Mouse (Mus musculus) neural tube, embryonic 11.5 days (tissue): ENCODE measurements at regions not wholly inside any gene's neighbourhood (a gene's known extent, or its start where the extent isn't known, plus 50 kb on each side); places are given as distances from the start of the nearest gene placed in this dataset.
"Not testable (repeated sequence)": the region's sequence is repeated elsewhere in the genome, so short reads cannot be mapped to it uniquely, and the experiment has no call there.

Source experiments
- ATAC-seq: fragments of 200-750 bp; cut with Nextera tagmentation; 2 replicates; pipeline ENCODE4 v1.8.0; 2017; ENCODE audit warnings: moderate number of reproducible peaks, mild to moderate bottlenecking, moderate TSS enrichment, moderate library complexity; ENCODE audit not compliant: insufficient read depth, low FRiP score, low TSS enrichment
- DNase-seq: peaks from one replicate; pipeline ENCODE4 v3.0.0-alpha.2; 2015; ENCODE audit warnings: low spot score
- H3K27ac ChIP-seq: fragments of 300-500 bp; sonication (generic); 2 replicates; pipeline ENCODE4 v1.5.1; 2014; ENCODE audit warnings: low read depth, mild to moderate bottlenecking, low read length
- H3K27me3 ChIP-seq: fragments of 300-500 bp; sonication (generic); 2 replicates; pipeline ENCODE4 v1.6.1; 2014; ENCODE audit warnings: mild to moderate bottlenecking, low read length, mixed read lengths; ENCODE audit not compliant: control insufficient read depth, insufficient read depth
- H3K36me3 ChIP-seq: fragments of 300-500 bp; sonication (generic); 2 replicates; pipeline ENCODE4 v1.6.1; 2014; ENCODE audit warnings: mild to moderate bottlenecking, low read length, moderate library complexity, mixed read lengths; ENCODE audit not compliant: control insufficient read depth, insufficient read depth
- H3K4me1 ChIP-seq: fragments of 300-500 bp; sonication (generic); 2 replicates; pipeline ENCODE4 v1.6.1; 2014; ENCODE audit warnings: low read length, mixed read lengths; ENCODE audit not compliant: control insufficient read depth, insufficient read depth
- H3K4me2 ChIP-seq: fragments of 300-500 bp; sonication (generic); 2 replicates; pipeline ENCODE4 v1.6.1; 2014; ENCODE audit warnings: low read depth, mild to moderate bottlenecking, moderate library complexity
- H3K4me3 ChIP-seq: fragments of 300-500 bp; sonication (generic); 2 replicates; pipeline ENCODE4 v1.5.1; 2014; ENCODE audit warnings: low read depth, low read length
- H3K9ac ChIP-seq: fragments of 300-500 bp; sonication (generic); 2 replicates; pipeline ENCODE4 v1.6.1; 2014; ENCODE audit warnings: mild to moderate bottlenecking, low read length
- H3K9me3 ChIP-seq: fragments of 300-500 bp; sonication (generic); 2 replicates; pipeline ENCODE4 v1.6.1; 2016; ENCODE audit warnings: low read length; ENCODE audit not compliant: control insufficient read depth
- WGBS: fragments of 180-500 bp; shearing (Covaris S2); extraction: QIAGEN DNeasy Blood & Tissue Kit; methylation state at CpG from one replicate; pipeline ENCODE4 v1.1.7; 2014; 5-methylcytosine and 5-hydroxymethylcytosine counted together

DNA sequence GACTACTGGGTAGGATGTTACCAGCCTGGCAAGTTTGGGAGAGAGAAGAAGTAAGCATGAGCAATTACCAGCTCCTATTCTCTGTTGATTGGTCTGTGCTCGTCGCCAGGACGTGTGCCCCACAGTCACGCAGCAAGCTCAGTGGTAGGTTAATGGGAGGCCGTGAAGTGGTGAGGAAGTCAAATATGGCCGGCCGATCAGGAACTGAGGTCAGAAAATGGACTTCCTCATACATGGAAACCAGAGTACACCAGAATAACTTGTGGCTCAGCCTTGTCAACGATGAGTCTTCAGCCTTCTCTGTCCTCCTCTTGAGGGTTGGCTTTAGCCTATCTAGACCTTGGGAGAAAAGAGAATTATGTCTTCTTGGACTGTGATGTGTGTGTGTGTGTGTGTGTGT lies 250.3 kb downstream of the Pten start:
- WGBS: 97% methylated on average over 8 of the region's 8 CpGs
- H3K27me3 ChIP-seq: no peaks in the 10 kb centered on the region
- no peak overlapping the region for H3K4me2 ChIP-seq
- no peaks in the 10 kb centered on the region; the same call in 1 of the 2 replicates for H3K9me3 ChIP-seq
- no peak overlapping the region for H3K9ac ChIP-seq
- no peaks in the 10 kb centered on the region for H3K4me1 ChIP-seq
- no peaks in the 10 kb centered on the region for H3K36me3 ChIP-seq
- ATAC-seq (no peak), DNase-seq (no peak)
- no peak overlapping the region for H3K4me3 ChIP-seq
- H3K27ac ChIP-seq: no peak overlapping the region

DNA sequence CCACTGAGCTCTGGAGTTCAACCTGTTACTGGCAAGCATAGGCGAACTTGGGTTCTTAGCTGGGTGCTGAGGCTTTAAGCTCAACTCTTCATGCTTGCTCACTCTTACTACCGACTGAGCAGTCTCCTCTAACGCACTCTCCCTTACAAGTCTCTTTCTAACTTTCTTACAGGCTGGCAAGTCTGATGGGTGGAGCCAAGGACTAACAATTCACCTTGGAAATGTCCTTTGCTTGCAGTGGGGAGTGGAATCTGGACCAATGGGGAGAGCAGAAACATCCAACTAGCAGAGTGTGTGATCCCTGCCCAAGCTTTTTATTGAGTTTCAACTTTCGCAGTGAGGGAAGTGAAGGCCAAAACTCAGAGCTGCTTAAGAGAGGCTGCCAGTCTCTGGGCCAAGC lies 250.8 kb downstream of the Pten start:
- H3K36me3 ChIP-seq: no peaks in the 10 kb centered on the region
- no peak overlapping the region for H3K4me3 ChIP-seq
- DNase-seq (no peak), ATAC-seq (no peak)
- H3K4me2 ChIP-seq: no peak overlapping the region
- no peaks in the 10 kb centered on the region for H3K27me3 ChIP-seq
- H3K9me3 ChIP-seq: no peaks in the 10 kb centered on the region; the same call in 1 of the 2 replicates
- H3K4me1 ChIP-seq: no peaks in the 10 kb centered on the region
- H3K9ac ChIP-seq: no peak overlapping the region
- no peak overlapping the region for H3K27ac ChIP-seq
- WGBS: 90% methylated on average over 4 of the region's 4 CpGs

DNA sequence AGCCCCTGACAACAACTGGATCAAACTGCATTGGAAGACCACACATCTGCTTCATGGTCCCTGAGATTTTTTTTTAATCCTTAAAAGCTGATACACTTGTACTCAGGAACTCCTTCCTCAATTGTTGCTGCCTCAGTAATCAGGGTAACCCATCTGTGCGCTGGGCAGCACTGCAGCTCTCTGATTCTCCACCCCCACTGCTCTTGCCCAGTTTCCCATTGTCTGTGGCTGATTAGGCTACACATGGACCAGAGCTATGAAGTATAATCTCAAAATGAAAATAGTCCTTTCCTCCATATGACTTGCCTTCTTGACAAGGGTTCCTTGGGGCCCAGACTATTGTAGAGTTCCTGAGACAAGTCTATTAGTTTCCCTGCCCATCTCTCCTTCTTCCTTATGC lies 251.5 kb downstream of the Pten start:
- H3K4me3 ChIP-seq: no peak overlapping the region
- DNase-seq: no peak
- no peak overlapping the region for H3K27ac ChIP-seq
- no peaks in the 10 kb centered on the region for H3K36me3 ChIP-seq
- ATAC-seq: no peak
- no peaks in the 10 kb centered on the region for H3K4me1 ChIP-seq
- no peaks in the 10 kb centered on the region; the same call in 1 of the 2 replicates for H3K9me3 ChIP-seq
- no peak overlapping the region for H3K9ac ChIP-seq
- WGBS: 90% methylated on average over 1 of the region's 1 CpGs
- H3K27me3 ChIP-seq: no peaks in the 10 kb centered on the region
- no peak overlapping the region for H3K4me2 ChIP-seq

DNA sequence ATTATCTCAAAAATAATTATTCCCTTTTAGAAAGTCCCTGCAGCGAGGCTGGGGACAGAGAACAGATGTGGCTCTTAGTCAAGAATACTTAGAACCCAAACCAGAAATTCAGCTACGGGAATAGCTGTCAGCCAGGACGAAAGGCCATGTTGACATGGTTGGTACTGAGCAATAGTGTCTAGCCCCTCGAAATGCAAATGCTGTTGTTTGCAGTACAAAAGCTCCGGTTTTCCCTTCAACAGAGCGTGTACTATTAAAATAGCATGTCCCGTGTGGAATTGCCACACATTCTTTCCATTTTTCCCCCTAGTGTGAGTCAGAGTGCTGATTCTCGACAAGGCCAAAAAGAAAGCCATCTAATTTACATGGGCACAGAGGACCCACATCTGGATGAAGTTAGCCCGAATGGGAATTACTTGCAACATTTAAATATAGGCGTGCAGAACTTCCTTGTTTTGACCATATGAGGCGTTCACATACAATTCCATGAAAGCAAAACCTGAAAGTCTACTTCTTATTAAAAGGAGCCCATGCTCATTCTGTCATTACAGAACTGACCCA lies 253.7 kb downstream of the Pten start:
- Histone ChIP-seq H3K9ac (no peak overlapping the region), H3K4me2 (no peak overlapping the region), H3K4me3 (no peak overlapping the region), H3K9me3 (no peaks in the 10 kb centered on the region; the same call in 1 of the 2 replicates), H3K27ac (no peak overlapping the region), H3K27me3 (no peaks in the 10 kb centered on the region), H3K4me1 (no peaks in the 10 kb centered on the region), H3K36me3 (no peaks in the 10 kb centered on the region)
- WGBS: 85% methylated on average over 11 of the region's 11 CpGs
- no peak for ATAC-seq
- no peak for DNase-seq

DNA sequence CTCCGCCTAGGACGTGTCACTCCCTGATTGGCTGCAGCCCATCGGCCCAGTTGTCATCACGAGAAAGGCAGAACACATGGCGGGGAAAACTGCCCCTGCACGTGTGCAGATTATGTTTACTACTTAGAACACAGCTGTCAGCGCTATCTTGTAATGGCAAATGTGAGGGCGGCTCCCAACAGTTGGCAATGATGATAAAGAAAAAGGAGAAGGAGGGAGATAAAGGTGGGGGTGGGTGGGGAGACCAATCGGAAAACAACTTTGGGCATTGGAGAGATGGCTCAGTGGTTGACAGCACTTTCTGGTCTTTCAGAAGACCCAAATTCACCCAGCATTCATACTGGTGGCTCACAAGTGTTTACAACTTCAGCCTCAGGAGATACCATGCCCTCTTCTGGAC lies 257.6 kb downstream of the Pten start:
- not testable (repeated sequence) for H3K4me1 ChIP-seq, H3K9me3 ChIP-seq, H3K4me3 ChIP-seq, H3K27me3 ChIP-seq, H3K36me3 ChIP-seq, H3K4me2 ChIP-seq, ATAC-seq, DNase-seq, H3K9ac ChIP-seq, H3K27ac ChIP-seq
- WGBS: 89% methylated on average over 9 of the region's 9 CpGs

DNA sequence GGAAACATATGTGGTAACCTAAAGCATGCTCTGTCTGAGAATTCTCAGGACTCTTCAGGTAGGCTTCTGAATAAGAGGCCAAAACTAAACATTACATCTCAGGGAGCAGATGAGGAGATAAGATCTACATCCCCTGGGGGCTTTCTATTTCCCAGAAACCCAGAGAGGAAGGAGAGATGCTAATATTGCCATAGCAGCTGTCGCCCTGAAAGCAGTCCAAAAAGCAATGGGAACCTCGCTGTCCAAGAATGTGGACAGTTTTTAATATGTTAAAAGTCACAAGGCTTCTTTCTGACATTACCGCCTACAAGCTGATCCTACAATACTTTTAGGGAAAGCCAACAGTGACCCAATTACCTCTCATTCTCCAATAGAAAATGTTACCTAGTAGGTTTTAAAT lies 263.9 kb downstream of the Pten start:
- no peaks in the 10 kb centered on the region for H3K27me3 ChIP-seq
- WGBS: 89% methylated on average over 3 of the region's 3 CpGs
- no peak overlapping the region for H3K4me2 ChIP-seq
- no peaks in the 10 kb centered on the region for H3K36me3 ChIP-seq
- H3K9ac ChIP-seq: no peak overlapping the region
- H3K4me3 ChIP-seq: no peak overlapping the region
- H3K27ac ChIP-seq: no peak overlapping the region
- ATAC-seq (no peak), DNase-seq (no peak)
- no peaks in the 10 kb centered on the region for H3K9me3 ChIP-seq
- no peaks in the 10 kb centered on the region for H3K4me1 ChIP-seq

DNA sequence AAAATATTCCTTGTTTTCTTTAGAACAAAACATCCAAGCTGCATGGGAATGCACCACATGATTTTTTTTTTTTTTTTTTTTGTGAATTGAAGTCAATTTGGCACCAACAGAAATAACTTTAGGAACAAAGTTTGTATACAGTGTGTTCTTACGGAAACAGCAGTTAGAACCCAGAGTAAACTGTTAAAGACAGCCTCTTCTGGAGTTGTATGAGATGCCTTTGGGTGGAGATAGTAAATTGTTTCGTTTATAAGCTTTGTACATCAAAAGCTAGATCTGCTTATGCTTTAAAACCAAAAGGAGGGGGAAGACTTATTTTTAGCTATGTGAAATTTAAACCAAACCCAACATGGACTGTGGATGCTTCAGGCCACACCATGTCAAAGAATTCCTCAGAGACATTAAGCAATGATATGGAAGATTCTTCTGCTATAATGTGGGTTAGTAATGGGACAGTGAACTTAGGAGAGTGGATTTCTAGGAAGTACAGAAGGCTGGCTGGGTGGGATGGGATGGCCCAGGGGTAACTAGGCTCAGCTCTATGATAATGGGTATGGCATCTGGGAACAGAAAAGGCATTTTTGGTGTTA lies 265.6 kb downstream of the Pten start:
- H3K4me3 ChIP-seq: no peak overlapping the region
- H3K4me2 ChIP-seq: no peak overlapping the region
- H3K9me3 ChIP-seq: no peaks in the 10 kb centered on the region
- H3K4me1 ChIP-seq: no peaks in the 10 kb centered on the region
- H3K27ac ChIP-seq: no peak overlapping the region
- no peak overlapping the region for H3K9ac ChIP-seq
- WGBS: 88% methylated on average over 2 of the region's 2 CpGs
- DNase-seq (no peak), ATAC-seq (no peak)
- H3K27me3 ChIP-seq: no peaks in the 10 kb centered on the region
- H3K36me3 ChIP-seq: no peaks in the 10 kb centered on the region

DNA sequence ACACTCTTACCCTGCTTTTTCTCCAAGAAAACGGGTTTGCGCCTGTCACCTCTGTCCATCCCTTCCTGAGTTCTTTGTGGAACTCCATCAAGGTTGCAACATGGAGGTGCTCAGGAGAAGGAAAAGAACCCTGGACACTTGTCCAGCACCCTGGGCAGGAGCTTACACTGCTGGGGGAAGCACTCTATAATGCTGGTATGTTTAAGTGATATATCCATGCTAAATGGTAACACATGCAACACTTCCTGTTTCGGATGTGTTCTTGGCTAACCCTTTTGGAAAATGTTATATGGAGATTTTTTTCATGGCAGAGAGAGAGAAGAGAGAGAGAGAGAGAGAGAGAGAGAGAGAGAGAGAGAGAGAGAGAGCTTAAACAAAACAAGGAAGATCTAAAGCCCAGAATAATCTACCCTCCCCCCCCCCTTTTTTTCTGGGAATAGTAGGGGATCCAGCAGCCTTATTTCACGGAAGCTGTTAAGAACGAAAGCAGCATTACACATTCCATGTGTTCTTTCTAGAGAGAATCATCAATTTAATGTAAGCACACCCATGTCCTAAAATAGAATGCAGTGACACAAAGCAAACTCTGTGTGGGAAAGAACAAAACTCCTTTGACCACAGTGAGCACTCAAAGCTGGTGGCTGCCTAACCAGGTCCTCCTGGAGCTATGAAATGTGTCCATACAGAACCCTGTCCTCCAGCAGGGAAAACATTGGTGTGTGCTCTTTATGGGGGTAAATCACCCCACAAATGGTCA lies 272.6 kb downstream of the Pten start:
- DNase-seq (no peak), ATAC-seq (no peak)
- Histone ChIP-seq H3K27me3 (no peaks in the 10 kb centered on the region), H3K4me3 (no peak overlapping the region), H3K36me3 (no peaks in the 10 kb centered on the region), H3K4me2 (no peak overlapping the region), H3K4me1 (no peaks in the 10 kb centered on the region), H3K27ac (no peak overlapping the region), H3K9ac (no peak overlapping the region), H3K9me3 (no peaks in the 10 kb centered on the region)
- 79% methylated on average over 5 of the region's 5 CpGs for WGBS

DNA sequence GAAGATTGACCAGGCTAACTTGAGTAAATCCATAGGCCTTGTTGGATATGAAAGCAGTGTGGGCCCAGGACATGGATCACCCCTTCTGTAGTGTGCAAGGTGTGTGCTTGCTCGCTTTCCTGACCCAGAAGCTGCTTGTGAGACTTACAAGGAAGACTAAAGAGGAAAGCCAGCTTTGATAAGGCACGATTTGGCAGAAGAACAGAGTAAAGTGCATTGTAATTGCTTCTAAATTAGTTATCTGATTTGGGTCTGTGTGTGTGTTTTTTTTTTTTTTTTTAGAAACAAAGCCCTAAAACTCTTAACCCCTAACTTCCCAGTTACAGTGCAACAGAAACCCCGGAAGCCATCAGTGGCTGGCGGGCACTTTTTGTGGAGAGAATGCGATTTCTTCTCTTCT lies 283.2 kb downstream of the Pten start:
- DNase-seq (no peak), ATAC-seq (no peak)
- no peak overlapping the region for H3K4me2 ChIP-seq
- 86% methylated on average over 5 of the region's 5 CpGs for WGBS
- H3K4me3 ChIP-seq: no peak overlapping the region
- H3K27me3 ChIP-seq: no peaks in the 10 kb centered on the region
- H3K36me3 ChIP-seq: no peaks in the 10 kb centered on the region
- H3K27ac ChIP-seq: no peak overlapping the region
- no peak overlapping the region for H3K9ac ChIP-seq
- no peaks in the 10 kb centered on the region for H3K9me3 ChIP-seq
- no peaks in the 10 kb centered on the region for H3K4me1 ChIP-seq
